Mouse (Mus musculus): ENCODE data around the gene Atg7. TPM values are rescaled to one million over a fixed set of nuclear protein-coding genes. Genes with fewer than 3 reads are reported as not detected.

The Atg7 gene
- polyA plus RNA-seq, 1 experiment from 2014 or later = 17.2 TPM

- ATAC-seq = no peak
- H3K4me3 ChIP-seq (ENCODE audit: low read depth, low read length) = no peak overlapping the region
- no peak overlapping the region for H3K9ac ChIP-seq (ENCODE audit: low read depth, low read length)
- no peaks in the 10 kb centered on the region for H3K36me3 ChIP-seq (ENCODE audit: control insufficient read depth, insufficient read depth, low read length)
- 93% methylated on average over 7 of the region's 7 CpGs for WGBS
- H3K27me3 ChIP-seq (ENCODE audit: control insufficient read depth, insufficient read depth, low read depth, low read length) = no peaks in the 10 kb centered on the region
- no peak overlapping the region for H3K4me2 ChIP-seq (ENCODE audit: low read length)
- no peaks in the 10 kb centered on the region for H3K9me3 ChIP-seq (replicated peaks; ENCODE audit: control insufficient read depth, low read length, poor library complexity, severe bottlenecking)
- no peak overlapping the region for H3K27ac ChIP-seq (ENCODE audit: low read length)
- H3K4me1 ChIP-seq (ENCODE audit: control insufficient read depth, insufficient read depth, low read length) = no peaks in the 10 kb centered on the region
Observed at GRCm38 (mm10) chr6:114795706-114796325, 152.9 kb downstream of the Atg7 start.

GRCm38 (mm10) chr6:114797901-114798300 lies 155.0 kb downstream of the Atg7 start:
- Histone ChIP-seq H3K36me3 (ENCODE audit: control insufficient read depth, insufficient read depth, low read length) (no peaks in the 10 kb centered on the region), H3K27me3 (ENCODE audit: control insufficient read depth, insufficient read depth, low read depth, low read length) (no peaks in the 10 kb centered on the region), H3K27ac (ENCODE audit: low read length) (no peak overlapping the region), H3K4me2 (ENCODE audit: low read length) (no peak overlapping the region), H3K4me3 (ENCODE audit: low read depth, low read length) (no peak overlapping the region), H3K9ac (ENCODE audit: low read depth, low read length) (no peak overlapping the region), H3K4me1 (ENCODE audit: control insufficient read depth, insufficient read depth, low read length) (no peaks in the 10 kb centered on the region), H3K9me3 (replicated peaks; ENCODE audit: control insufficient read depth, low read length, poor library complexity, severe bottlenecking) (no peaks in the 10 kb centered on the region)
- 69% methylated on average over 5 of the region's 5 CpGs for WGBS
- no peak for ATAC-seq

GRCm38 (mm10) chr6:114798715-114799114 lies 155.8 kb downstream of the Atg7 start:
- no peaks in the 10 kb centered on the region for H3K36me3 ChIP-seq (ENCODE audit: control insufficient read depth, insufficient read depth, low read length)
- no peak for ATAC-seq
- H3K9me3 ChIP-seq (replicated peaks; ENCODE audit: control insufficient read depth, low read length, poor library complexity, severe bottlenecking) = no peaks in the 10 kb centered on the region
- H3K9ac ChIP-seq (ENCODE audit: low read depth, low read length) = no peak overlapping the region
- H3K4me3 ChIP-seq (ENCODE audit: low read depth, low read length) = no peak overlapping the region
- H3K27me3 ChIP-seq (ENCODE audit: control insufficient read depth, insufficient read depth, low read depth, low read length) = no peaks in the 10 kb centered on the region
- H3K4me1 ChIP-seq (ENCODE audit: control insufficient read depth, insufficient read depth, low read length) = no peaks in the 10 kb centered on the region
- no peak overlapping the region for H3K4me2 ChIP-seq (ENCODE audit: low read length)
- WGBS = 70% methylated on average over 4 of the region's 4 CpGs
- H3K27ac ChIP-seq (ENCODE audit: low read length) = no peak overlapping the region

- Histone ChIP-seq H3K9ac (ENCODE audit: low read depth, low read length) (no peak overlapping the region), H3K4me3 (ENCODE audit: low read depth, low read length) (no peak overlapping the region), H3K36me3 (ENCODE audit: control insufficient read depth, insufficient read depth, low read length) (no peaks in the 10 kb centered on the region), H3K27me3 (ENCODE audit: control insufficient read depth, insufficient read depth, low read depth, low read length) (no peaks in the 10 kb centered on the region), H3K27ac (ENCODE audit: low read length) (no peak overlapping the region), H3K4me2 (ENCODE audit: low read length) (no peak overlapping the region), H3K4me1 (ENCODE audit: control insufficient read depth, insufficient read depth, low read length) (no peaks in the 10 kb centered on the region), H3K9me3 (replicated peaks; ENCODE audit: control insufficient read depth, low read length, poor library complexity, severe bottlenecking) (no peaks in the 10 kb centered on the region)
- WGBS = 71% methylated on average over 2 of the region's 2 CpGs
- ATAC-seq = no peak
Observed at GRCm38 (mm10) chr6:114800291-114800965, 157.5 kb downstream of the Atg7 start.

GRCm38 (mm10) chr6:114803915-114804535 lies 161.1 kb downstream of the Atg7 start:
- Histone ChIP-seq H3K27me3 (ENCODE audit: control insufficient read depth, insufficient read depth, low read depth, low read length) (no peaks in the 10 kb centered on the region), H3K4me2 (ENCODE audit: low read length) (no peak overlapping the region), H3K4me1 (ENCODE audit: control insufficient read depth, insufficient read depth, low read length) (no peaks in the 10 kb centered on the region), H3K9ac (ENCODE audit: low read depth, low read length) (no peak overlapping the region), H3K36me3 (ENCODE audit: control insufficient read depth, insufficient read depth, low read length) (no peaks in the 10 kb centered on the region), H3K9me3 (replicated peaks; ENCODE audit: control insufficient read depth, low read length, poor library complexity, severe bottlenecking) (no peaks in the 10 kb centered on the region), H3K27ac (ENCODE audit: low read length) (peak overlapping the region; percentile 14; the same call in 1 of the 2 replicates), H3K4me3 (ENCODE audit: low read depth, low read length) (no peak overlapping the region)
- ATAC-seq = peak; percentile 66
- WGBS = 35% methylated on average over 8 of the region's 8 CpGs

- Histone ChIP-seq H3K4me1 (ENCODE audit: control insufficient read depth, insufficient read depth, low read length) (no peaks in the 10 kb centered on the region), H3K4me2 (ENCODE audit: low read length) (no peak overlapping the region), H3K9me3 (replicated peaks; ENCODE audit: control insufficient read depth, low read length, poor library complexity, severe bottlenecking) (no peaks in the 10 kb centered on the region), H3K4me3 (ENCODE audit: low read depth, low read length) (no peak overlapping the region), H3K9ac (ENCODE audit: low read depth, low read length) (no peak overlapping the region), H3K36me3 (ENCODE audit: control insufficient read depth, insufficient read depth, low read length) (no peaks in the 10 kb centered on the region), H3K27me3 (ENCODE audit: control insufficient read depth, insufficient read depth, low read depth, low read length) (no peaks in the 10 kb centered on the region), H3K27ac (ENCODE audit: low read length) (peak overlapping the region; percentile 18; the same call in 1 of the 2 replicates)
- no peak for ATAC-seq
- WGBS = 55% methylated on average over 1 of the region's 1 CpGs
Observed at GRCm38 (mm10) chr6:114804866-114805265, 162.0 kb downstream of the Atg7 start.

GRCm38 (mm10) chr6:114805927-114806326 lies 163.0 kb downstream of the Atg7 start:
- ATAC-seq = no peak
- Histone ChIP-seq H3K36me3 (ENCODE audit: control insufficient read depth, insufficient read depth, low read length) (no peaks in the 10 kb centered on the region), H3K27me3 (ENCODE audit: control insufficient read depth, insufficient read depth, low read depth, low read length) (no peaks in the 10 kb centered on the region), H3K4me3 (ENCODE audit: low read depth, low read length) (no peak overlapping the region), H3K9me3 (replicated peaks; ENCODE audit: control insufficient read depth, low read length, poor library complexity, severe bottlenecking) (no peaks in the 10 kb centered on the region), H3K4me1 (ENCODE audit: control insufficient read depth, insufficient read depth, low read length) (no peaks in the 10 kb centered on the region), H3K9ac (ENCODE audit: low read depth, low read length) (no peak overlapping the region), H3K27ac (ENCODE audit: low read length) (no peak overlapping the region), H3K4me2 (ENCODE audit: low read length) (no peak overlapping the region)
- WGBS = 95% methylated on average over 4 of the region's 4 CpGs

- Histone ChIP-seq H3K27ac (ENCODE audit: low read length) (no peak overlapping the region), H3K27me3 (ENCODE audit: control insufficient read depth, insufficient read depth, low read depth, low read length) (no peaks in the 10 kb centered on the region), H3K4me3 (ENCODE audit: low read depth, low read length) (no peak overlapping the region), H3K4me2 (ENCODE audit: low read length) (no peak overlapping the region), H3K4me1 (ENCODE audit: control insufficient read depth, insufficient read depth, low read length) (no peaks in the 10 kb centered on the region), H3K9ac (ENCODE audit: low read depth, low read length) (no peak overlapping the region), H3K36me3 (ENCODE audit: control insufficient read depth, insufficient read depth, low read length) (no peaks in the 10 kb centered on the region), H3K9me3 (replicated peaks; ENCODE audit: control insufficient read depth, low read length, poor library complexity, severe bottlenecking) (no peaks in the 10 kb centered on the region)
- 84% methylated on average over 3 of the region's 3 CpGs for WGBS
- ATAC-seq = no peak
Observed at GRCm38 (mm10) chr6:114807474-114807873, 164.6 kb downstream of the Atg7 start.

Measured in midbrain, embryonic 16.5 days (tissue).